Mouse (Mus musculus): ENCODE data around the gene Gsdma2.

- no peak for TF ChIP-seq CTCF (IDR thresholded peaks at IDR 0.05; ENCODE audit: borderline replicate concordance, control insufficient read depth, extremely low read depth, insufficient read depth, low read length, poor library complexity)
- no peak for TF ChIP-seq POLR2A (IDR thresholded peaks at IDR 0.05; ENCODE audit: control insufficient read depth, extremely low read depth, insufficient read depth, low read length, poor library complexity)
Observed at GRCm38 (mm10) chr11:98696454-98697216, 50.1 kb downstream of the Gsdma2 start.

Measured in thymus, adult 2 months (tissue).